Mouse (Mus musculus) thymus, postnatal 4 days (tissue): Measurements from ENCODE around the gene 4930550C14Rik.

Experiments used
- DNase-seq: peaks from one replicate; pipeline ENCODE4 v3.0.0; 2021

Gene 4930550C14Rik

DNA sequence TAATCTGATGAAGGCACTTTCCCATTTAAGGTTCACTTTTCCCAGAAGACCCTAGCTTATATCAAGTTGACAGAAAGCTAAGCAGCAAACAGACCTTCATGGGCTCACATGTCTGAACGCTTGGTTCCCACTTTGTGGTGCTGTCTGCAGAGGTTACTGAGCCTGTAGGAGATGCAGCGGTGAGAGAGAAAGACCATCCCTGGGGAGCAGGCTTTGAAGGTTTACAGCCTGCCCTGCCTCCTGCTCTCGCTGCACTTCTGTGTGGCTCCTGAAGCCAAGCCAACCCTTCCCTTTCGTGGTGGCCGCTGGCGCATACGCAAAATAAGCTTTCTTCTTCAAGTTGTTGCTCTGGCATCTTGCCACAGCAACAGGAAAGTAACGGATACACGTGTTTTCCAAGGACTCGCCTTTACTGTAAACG, at the start of gene 4930550C14Rik:
Gene 4930550C14Rik (plus strand): TSS at position 35 of the 421 bp plus-strand sequence.
- DNase-seq = no peak

DNA sequence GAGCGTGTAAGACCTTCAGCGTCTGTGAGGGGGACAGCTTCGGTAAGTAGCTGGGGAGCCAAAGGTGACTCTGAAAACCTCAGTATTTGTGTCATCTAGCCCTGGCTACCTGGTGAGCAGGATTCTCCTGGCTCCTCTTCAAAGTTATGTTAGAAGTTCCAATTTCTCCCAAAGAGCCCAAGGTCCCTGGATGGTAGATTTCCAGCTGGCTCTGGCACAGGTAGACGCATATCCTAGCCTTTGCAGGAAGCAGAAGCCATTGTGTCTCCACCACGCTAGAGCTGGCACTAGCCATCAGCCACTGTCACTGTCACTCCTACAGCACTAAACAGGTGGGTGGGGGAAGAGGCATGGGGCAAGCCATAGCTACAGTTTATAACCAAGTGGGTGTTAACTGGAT, 49.0 kb upstream of the 4930550C14Rik start:
- no peak for DNase-seq

DNA sequence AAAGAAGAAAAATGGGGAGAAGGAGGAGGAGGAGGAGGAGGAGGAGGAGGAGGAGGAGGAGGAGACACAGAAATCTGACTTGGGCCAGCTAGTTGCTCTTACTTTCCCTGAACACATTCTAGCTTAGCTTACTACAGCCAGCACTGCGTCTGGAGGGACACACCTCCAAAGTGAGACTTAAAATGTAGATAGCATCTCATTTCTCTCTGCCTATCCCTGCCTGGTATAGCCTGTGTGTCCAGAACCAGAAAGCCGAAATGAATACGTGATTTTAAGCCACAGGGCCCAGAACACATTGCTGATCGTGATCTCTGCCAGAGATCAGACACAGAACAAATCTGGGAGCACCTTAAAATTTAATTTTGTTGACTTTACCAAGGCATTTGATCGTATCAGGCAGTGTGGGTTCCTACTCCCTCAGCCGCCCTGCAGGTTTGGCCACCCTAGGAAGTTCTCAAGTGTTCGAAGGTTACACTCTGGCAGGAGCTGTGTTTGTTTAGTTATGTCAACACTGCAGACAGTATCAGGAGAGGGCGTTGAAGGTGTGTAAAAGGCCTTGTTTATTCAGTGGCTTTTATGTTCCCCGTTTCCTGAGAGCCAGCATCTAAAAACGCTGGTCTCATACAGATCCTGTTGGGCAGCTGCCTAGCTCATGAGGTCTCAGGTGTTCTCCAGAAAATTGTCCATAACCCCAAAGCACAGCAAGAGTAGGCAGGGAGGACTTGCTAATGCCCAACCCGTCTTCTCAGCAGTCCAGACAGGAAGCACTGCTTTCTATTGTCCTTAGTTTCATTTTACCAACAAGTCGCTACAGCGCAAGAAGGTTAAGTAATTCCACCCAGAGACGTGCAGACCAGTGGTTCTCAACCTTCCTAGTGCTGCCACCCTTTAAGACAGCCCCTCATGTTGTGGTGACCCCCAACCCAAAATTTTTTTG, 45.6 kb upstream of the 4930550C14Rik start:
- no peak for DNase-seq

DNA sequence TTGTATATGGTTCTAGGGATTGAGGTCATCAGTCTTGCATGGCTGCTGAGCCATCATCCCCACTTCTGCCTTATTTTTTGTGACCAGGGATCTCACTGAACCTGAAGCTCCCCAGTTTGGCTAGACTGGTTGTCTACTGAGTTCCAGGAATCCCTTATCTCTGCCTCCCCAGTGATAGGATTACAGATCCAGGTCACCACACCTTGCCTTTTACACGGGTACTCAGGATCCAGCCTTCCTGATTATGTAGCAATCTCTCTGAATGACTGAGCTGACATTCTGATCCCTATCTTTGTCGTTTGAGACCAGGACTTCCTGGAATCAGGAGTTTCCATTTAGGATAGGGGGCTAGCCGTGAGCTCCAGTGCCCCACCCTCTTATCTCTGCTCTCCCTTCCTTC, 30.8 kb upstream of the 4930550C14Rik start:
- no peak for DNase-seq

DNA sequence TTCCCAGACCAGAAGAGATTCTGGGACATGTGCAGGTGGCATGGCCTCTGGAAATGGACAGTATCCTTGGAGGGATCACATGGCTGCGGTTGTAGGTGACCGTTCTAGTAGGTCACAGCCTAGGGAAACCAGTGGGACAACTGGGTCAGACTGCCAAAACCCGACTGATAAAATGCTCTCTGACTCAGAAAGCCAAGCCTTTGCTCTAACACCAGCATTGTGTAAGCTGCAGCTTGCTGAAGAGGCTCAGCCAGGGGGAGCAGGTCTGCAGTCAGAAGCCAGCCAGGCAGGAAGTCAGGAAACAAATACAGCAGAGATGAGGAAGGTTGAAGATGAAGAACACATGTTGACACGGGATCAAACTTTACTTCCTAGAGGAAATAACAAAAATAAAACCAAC, 26.2 kb upstream of the 4930550C14Rik start:
- DNase-seq = peak; percentile 16

DNA sequence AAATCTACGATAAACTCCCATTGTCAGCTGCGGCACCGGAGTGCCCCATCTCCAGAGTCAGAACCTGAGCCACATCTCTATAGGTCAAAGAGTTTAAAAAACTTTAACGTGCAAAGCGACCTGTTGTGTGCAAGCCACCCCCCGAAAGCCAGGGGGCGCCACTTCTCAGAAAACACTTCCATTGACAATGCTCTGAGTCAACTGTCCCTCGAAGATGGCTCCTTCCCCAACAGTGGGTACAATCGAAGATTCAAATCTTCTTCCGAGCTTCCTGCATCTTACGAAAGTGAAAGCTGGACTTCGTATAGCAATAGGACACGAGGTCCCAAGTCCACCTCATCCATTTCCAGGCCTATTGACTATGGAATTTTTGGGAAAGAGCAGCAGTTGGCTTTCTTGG, 25.3 kb upstream of the 4930550C14Rik start:
- DNase-seq = peak; percentile 75

DNA sequence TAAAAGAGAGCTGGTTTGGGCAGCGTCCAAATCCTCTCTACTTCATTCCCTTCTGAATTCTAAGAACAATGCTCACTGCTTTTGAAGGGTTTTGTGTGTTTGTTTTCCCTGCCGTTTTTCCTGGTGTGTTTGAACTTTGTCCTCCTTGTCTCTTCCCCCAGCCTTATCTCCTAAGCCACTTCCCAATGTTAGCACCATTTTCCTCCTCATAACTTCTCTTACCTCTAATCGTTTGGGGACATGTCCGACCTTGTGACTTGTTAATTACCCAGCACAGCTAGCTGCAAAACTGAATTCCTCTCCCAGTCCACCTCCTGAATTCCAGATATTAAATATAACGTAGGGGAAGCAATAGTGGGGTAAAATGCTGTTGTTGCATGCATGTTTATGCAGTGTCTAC, 24.5 kb upstream of the 4930550C14Rik start:
- DNase-seq = no peak

DNA sequence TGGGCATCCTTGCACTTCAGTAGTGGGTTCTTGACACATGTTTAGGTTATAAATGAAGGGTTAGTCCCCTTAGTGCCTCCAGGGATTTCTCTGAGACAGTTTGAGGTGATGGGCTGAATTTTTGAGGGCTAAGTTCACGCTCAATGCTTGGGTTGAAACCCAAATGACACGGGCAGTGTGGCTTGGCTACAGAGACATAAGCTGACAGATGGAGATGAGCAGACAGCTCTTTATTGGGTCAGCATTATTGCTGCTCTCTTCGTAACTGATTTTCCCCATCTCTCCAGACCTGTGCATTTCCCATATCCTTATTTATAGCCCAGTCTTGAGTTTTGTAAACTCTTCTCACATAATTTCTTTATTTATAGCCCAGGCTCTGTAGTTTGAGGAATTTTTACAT, 24.0 kb upstream of the 4930550C14Rik start:
- DNase-seq = no peak

DNA sequence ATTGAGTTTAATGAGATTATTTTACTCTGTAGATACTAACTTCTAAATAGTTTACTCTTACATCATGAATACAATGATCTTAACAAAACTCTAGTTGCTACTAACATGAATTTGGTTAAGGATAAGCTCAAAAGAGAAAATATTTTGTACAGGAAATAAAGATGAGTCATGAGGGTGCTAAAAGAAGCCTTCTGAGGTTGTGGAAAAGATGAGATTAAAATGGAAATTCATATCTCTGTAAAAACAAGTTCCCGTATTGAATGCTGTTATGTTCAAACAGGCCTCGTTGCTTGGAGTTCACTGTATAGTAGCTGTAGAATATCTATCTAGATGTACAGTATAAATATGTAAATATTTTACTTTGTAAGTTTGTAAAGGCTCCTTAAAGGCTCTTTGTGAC, 21.5 kb upstream of the 4930550C14Rik start:
- DNase-seq = no peak

DNA sequence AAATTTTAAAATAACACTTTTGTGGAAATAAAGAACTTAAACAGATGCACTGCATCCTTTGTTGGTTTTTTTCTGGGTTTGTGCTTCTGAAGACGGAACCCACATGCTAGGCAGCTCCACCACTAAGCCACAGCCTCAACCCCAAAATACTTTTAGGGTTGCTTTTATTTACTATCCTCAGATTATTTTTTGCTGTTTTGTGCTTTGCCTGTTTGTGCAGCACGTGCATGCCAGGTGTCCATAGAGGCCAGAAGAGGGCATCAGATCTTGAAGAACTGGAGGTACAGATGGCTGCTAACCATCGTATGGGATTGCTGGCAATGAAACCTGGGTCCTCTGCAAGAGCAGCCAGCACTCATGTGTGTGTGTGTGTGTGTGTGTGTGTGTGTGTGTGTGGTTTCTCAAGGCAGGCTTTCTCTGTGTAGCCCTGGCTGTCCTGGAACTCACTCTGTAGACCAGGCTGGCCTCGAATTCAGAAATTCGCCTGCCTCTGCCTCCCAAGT, 21.0 kb upstream of the 4930550C14Rik start:
- DNase-seq = no peak

DNA sequence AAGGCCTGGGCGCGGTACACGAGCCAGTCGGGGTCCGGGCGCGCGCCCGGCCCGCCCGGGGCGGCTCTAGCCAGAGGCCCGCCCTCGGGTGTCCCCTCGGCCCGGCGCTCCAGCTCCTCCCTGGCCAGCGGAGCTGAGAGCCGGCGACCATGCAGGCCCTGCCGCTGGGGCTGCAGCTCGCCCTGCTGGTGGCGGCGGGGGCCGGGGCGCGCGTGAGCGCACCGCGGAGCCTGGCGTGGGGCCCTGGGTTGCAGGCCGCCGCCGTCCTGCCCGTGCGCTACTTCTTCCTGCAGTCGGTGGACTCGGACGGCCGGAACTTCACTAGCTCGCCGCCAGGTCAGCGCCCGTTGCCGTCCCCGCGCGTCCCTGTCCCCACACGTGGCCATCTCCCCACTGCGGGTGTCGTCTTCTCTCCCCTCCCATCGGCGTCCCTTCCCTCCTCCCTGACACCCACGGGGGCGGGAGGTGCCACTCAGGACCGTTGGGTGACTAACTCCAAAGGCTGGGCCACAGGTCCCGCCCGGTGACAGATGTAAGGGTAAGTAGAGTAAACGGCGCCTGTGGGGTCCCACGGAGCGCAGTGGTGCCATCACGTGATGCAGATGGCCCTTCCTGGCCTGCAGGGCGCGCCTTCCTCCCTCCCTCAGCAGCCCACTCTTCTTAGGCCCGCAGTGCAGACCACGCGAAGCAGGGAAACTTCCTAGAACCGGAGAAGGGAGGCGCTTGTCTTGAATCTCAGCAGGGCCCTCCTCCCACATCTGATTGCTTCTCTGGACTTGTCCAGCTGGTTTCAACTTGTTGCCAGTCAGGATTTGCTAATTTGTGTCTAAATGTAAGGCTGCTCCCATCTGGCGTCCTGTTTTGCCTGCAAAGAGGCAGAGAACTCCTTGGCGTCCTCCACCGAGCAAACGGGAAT, 17.9 kb upstream of the 4930550C14Rik start, which contains the start of gene Kdelc2:
Gene Kdelc2 (plus strand): TSS at position 75 of the 916 bp plus-strand sequence.
- DNase-seq = peak; percentile 54

DNA sequence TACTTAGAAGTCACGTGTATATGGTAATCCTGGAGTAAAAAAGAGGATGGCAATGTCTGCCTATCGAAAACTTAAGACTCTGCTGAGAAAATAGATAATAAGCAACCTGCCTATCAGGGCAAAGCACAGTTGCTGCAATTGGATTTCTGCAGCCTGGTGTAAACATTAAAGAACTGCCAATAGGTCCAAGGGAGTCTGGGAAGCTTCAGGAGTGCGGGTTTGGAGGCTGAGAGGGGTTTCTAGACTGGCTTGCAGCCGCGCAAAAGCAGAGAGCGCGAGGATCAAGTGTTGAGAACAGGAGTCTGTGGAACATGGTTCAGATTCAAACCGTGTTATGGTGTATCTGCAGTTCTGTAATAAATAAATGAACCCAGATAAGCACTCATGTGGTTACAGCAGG, 17.3 kb upstream of the 4930550C14Rik start:
- DNase-seq = no peak

DNA sequence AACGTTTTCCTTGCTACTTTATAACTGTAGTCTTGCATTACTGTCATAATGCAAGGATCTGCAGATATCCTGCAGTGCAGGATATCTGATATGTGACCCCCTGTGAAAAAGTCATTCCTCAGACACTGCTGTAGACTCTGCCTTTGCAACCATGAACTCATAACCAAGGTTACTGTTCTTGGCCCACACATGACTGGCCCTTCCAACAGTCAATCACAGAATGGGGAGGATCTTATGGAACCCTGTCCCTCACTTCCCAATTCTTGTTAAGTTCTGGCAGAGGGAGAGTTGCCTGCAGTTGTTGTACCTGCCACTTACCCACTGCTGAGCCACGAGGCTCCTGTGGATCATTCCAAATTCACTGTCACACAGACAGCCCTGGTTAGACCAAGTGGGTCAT, 14.7 kb upstream of the 4930550C14Rik start:
- DNase-seq = no peak

DNA sequence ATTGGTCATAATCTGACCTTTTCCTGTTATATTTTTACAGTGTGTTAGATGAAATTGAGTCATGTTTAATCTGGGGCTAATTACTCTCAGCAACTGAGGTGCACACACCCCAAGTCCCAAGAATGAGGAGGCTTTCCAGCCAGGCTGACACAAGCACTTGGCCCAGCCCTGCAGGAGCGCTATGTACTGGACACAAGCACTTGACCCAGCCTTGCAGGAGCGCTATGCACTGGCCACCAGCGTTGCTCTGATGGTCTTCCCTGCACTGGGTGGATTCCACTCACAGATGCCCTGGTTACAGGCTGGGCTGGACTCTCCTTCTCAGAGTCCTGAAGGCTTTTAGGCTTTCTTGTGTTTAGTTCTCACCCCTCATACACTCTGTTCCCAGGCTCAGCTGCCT, 13.0 kb upstream of the 4930550C14Rik start:
- no peak for DNase-seq

DNA sequence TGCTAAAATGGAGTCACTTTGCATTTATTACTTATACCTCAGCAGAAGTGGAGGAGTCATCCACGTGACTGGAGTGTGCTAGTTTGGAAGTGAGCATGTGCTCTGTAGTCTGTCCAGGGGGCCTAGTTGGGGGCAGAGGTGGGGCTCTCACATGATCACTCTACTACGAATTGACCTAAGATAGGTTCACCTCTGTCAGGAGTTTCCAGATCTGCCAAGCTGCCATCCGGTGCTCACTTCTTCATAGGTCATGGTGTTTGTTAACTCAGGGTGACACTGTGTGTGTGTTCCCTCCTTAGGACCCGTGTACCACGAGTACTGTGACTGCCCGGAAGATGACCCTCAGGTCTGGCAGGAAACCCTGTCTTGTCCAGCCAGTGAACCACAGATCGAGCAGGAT, 12.0 kb upstream of the 4930550C14Rik start:
- no peak for DNase-seq

DNA sequence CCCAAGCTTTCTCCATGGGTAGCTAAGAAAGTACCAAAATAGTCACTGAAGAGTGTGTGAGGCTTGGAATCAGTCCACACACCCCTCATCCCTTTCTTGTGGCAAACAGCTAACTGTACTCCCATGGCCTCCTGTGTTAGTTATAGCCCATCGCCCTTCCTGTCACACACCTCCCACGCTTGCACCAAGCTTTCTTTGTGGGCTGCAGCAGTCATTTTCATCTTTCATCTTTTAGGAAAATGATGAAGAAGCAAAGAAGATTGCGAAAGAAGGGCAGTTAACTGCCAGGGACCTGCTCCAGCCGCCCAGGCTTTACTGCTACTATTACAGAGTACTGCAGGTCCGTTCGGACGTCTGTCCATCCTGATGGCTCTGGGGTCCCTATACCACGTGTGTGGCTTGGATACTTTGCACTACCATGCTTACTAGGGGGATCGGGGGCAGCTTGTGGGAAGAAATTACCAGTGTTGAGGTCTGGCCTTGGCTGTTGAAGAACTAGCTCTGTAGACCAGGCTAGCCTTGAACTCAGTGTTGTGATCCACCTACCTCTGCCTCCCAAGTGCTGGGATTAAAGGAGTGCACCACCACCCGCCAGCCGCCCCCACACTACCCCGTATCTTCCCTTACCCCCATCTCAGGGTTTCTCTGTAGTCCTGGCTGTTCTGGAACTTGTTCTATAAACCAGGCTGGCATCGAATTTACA, 4.3 kb upstream of the 4930550C14Rik start:
- DNase-seq = no peak

DNA sequence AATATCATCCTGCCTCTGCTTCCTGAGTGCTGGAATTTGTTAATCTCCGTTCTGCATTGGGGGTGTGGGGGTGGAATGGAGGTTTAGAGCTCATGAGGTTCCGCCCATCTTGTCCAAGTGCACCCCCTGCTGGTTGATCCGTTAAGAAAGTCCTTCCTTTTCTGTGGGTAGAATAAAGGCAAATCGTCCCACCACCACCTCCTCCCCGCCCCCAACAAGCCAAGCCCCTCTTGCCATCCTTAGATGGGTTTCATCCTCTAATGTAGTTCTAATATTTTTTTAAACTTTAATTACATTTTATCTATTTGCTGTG, 3.8 kb upstream of the 4930550C14Rik start:
- DNase-seq = peak; percentile 87

DNA sequence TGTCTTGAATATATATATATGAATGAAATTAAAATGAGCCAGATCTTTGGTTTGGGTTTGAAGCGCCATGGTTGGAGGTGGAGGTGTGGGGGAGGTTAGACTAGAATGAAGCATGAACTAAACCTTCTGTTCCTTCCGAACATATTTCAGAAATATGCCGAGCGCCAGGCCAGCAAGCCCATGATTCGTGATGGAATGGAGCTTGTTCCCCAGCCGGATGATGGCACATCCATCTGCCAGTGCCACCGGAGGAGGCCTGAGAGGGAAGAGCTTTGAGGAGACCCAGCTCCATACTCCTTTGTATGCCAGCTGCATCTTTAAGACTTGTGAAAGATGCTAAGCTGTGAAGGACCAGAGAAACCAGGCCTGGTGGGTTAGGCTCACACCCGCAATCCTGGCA, 2.6 kb upstream of the 4930550C14Rik start:
- DNase-seq = no peak

DNA sequence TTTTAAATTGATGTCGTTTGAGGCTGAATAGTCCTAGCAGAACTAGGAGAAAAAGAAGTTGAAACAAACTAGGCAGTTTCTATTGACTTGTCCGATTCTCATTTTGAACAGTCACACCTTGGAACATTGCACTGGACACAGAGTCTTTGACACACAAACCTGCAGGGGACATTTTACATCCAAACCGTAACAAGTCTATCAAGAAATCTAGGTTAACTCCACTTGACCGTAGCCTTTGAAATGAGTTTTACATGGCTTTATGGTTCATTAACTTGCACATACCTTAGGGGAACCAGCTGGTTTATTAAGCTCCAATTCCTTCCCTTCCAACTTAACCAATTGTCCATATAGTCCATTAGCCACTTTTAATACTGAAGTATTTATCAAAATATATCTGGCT, 1.4 kb upstream of the 4930550C14Rik start:
- DNase-seq = no peak

DNA sequence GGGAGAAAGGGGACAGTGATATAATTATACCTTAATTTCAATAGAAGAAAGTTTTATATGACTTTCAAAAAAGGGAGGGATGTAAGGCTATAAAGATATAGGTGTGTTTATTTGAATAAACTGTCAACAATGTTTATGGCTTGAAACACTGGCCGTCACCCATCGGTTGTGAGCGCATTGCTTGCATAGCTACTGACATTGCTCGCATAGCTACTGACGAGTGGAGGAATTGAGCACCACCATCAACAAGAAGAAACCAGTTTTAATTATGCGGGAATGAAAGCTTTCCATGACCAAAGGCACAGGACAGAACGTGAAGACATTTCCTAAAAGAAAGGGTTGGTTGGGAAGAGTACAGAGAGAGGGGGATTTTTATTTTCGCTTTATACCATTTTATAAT, 979 bp upstream of the 4930550C14Rik start:
- no peak for DNase-seq

DNA sequence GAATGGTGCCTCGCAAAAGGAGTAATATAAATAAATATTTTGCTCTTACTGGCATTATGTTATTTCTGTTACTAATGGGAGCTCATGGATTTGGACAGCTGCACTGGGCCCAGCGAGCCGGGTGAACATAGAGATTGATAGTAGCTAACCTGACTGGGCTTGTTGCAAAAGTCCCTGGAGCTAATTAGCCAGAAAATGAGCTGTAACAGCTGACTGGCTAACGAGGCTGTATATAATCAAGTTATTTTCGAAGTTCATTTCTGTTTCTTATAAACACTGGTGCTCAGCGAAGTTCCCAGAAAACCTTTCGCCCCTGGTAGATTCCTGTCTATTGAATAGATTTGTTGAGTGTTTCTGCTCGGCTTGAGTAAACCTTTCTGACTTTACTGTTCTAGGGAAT, 866 bp downstream of the 4930550C14Rik start:
- DNase-seq = no peak

DNA sequence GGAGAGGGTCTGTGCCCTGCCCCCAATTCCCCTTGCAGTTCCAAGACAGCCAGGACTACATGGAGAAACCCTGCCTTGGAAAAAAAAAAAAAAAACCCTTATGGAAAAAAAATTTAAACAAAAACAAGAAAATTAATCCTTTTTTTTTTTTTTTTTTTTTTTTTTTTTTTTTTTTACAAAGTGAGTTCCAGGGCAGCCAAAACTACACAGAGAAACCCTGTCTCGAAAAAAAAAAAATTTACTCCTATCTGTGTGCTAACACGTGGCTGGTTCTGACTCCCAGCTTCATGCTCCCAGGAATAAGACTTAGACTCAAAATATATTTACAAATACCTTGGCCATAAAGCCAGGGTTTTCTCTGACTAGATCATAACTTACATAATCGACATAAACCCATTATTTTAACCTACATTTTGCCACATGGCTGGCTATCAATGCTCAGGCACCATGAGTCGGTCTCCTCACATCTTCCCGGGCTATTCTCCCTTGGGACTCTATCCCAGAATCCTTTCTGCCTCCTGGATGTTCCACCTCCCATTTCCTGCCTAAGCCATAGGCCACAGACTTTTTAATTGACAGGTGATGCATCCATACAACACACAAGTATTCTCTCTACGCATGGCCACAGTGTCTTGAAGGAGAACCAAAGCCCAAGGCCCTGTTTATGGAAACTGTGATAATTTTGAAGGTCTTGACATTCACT, 2.1 kb downstream of the 4930550C14Rik start:
- no peak for DNase-seq
